Mouse (Mus musculus): ENCODE measurements around the gene Lrrfip2.

The Lrrfip2 gene

DNA sequence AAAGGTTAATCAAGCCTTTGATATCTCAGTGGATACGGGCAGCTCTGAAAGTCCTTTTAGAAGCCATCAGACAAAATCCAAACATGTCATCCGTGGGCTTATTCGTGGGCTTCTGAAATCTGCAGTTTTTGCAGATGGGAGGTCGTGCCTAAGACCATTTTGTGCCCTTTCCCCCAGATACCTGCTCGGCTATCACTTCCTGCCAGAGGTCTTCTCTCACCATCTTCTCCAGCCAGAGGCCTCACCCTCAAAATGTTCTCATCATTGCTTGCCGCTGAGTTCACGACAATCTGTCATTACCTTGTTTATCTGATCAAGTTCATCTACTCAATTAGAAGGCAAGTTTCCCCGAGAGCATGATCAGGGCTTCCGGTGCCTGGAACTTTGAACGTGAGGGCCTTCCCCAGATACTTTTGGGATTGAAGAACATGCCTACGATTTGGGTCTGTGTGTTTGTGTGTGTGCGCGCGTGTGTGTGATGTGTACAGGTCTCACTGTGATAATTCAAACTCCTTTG lies at the start of gene Lrrfip2:
Lrrfip2 (plus strand) TSS at position 467 of the 517 bp plus-strand sequence.
- DNase-seq (ENCODE audit: low spot score in 2 of 2), result no peak

DNA sequence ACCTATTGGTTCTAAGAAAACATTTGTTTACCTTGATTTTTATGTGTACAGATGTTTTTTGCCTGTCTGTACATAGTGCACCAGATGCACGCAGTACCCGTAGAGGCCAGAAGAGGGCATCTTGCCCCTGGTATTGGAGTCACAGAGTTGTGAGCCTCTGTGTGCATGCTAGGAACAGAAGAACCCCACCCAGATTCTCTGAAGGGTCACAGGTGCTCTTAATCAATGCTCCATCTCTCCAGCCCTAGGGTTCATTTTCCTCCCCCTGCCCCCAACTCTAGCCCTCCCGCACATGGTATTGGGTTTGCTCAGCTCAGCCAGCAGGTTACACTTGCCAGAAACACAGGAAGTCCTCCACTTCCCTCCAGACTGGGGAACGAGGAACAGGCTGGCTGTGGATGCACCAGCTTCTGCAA lies 46.8 kb upstream of the Lrrfip2 start:
- peak in 1 of 2 experiments; percentile 72 for DNase-seq (ENCODE audit: low spot score in 2 of 2)

DNA sequence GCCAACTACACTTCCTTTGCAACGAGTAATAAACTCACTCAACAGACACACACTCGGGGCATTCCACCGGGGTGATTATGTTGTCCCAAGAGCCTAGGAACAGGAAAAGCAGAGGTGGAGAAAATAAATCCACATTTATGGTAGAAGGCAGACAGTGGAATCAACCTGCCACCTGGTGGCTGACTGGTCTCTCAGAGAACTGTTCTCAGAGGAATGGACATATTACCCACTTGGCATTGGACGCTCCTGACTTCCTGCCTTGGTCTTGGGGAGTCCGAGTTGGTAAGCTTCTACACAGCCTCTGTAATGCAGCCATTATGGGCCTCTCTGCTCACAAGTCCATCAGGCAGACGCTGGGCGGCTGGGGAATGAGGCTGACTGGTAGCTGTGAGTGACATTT lies 45.2 kb upstream of the Lrrfip2 start:
- no peak for DNase-seq (ENCODE audit: low spot score in 2 of 2)

DNA sequence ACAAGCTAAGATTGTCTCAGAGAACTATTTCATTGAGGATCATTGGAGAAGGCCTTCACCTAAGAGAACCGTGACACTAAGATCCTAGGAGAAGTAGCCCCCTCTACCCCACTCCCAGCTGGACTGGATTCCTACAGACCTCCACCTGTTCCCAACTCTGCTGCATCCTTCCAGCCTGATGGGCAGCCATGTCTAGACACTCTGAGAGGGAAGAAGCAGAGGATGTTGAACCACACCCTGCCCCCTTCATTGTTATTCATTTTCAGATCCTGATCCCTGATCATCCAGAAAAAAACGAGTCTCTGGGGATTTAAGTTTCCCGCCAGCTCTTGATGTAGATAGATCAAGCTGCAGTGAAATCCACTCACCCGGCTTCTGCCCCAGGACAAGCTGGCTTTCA lies 44.4 kb upstream of the Lrrfip2 start:
- no peak for DNase-seq (ENCODE audit: low spot score in 2 of 2)

DNA sequence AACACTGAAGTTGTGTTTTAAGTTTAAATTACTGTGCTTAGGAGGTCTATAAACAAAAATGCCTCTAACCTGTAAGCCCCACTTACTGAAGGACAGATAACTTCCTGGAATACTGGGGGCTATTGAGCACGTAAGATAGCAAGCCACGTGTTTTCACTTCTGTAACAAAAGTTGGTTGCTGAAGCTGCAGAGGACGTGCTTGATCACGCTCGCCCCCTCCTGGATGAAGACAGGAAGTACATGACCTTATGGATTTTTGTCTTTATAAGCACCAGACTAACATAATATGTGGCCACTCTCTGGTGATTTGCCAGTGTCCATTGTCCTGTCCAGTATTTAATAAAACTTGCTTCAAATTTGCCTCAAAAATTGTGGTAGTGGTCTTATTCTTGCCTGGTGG lies 39.6 kb upstream of the Lrrfip2 start:
- no peak for DNase-seq (ENCODE audit: low spot score in 2 of 2)

DNA sequence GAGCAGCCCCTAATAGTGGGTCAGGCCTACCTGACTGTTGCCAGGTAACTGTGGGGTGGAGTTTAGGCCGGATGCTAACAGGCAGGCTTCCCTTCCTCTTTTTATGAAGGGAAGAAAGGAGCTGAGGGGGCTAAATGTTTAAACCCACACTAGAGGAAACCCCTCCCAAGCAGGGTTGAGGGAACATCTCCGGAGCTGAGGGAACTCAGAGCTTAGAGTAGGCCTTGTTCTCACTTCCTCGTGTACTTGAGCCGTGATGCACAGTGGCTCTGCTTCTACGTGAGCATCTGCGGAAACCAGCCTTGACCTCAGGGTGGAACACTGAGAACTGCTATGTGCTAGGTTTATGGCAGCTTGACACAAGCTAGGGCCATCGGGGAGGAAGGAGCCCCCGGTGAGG lies 36.6 kb upstream of the Lrrfip2 start:
- no peak for DNase-seq (ENCODE audit: low spot score in 2 of 2)

DNA sequence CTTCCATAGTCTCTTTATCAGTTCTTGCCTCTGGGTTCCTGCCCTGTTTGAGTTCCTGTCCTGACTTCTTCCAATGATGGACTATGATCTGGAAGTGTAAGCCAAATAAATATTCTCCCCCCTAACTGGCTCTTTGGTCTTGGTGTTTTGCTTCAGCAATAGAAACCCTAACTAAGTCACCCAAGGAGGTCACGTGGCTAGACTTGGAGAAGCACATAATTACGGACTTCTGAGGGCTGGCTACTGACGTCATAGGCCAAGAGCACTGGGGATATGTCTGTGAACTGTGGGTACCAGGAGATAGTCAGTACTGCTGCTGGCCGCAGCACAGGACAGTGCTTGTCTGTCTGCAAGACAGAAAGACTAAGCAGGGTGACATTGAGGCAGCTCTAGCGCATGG lies 35.6 kb upstream of the Lrrfip2 start:
- DNase-seq (ENCODE audit: low spot score in 2 of 2), result no peak

DNA sequence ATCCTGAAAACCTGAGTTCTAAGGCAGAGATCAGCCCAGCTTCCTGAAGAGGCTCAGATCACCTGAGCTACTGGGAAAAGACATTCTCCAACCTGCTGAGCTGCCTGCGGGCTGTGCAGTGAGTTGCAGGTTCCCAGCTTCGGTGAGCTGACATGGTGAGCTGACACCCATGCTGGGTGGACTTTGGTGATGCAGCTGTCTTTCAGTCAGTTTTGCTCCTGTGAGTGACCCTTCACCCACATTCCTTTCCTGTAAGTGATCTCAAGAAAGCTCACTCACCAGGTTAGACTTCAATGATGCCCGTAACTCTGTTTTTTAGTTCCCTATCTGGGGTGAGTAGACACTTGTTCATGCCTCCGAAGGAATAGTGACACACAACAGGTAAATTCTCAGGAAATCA lies 32.1 kb upstream of the Lrrfip2 start:
- DNase-seq (ENCODE audit: low spot score in 2 of 2), result no peak

DNA sequence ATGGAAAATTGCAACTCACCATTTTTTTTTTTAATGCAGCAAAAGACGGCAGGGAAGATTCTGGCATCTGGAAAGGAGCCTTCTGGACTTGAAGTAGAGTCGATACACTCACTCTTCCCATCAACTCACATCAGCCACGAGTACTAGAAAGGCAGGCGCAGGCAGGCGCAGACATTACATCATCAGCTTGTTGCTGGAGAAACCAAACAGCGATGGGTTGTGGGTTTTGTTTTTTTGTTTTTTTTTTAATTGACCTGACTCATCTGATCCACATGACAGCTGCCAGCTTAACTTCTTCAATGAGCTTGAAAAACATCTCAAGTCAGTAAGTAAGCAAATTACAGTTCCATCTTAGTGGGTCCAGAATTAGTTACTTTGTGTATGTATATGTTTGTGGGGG lies 31.3 kb upstream of the Lrrfip2 start:
- no peak for DNase-seq (ENCODE audit: low spot score in 2 of 2)

DNA sequence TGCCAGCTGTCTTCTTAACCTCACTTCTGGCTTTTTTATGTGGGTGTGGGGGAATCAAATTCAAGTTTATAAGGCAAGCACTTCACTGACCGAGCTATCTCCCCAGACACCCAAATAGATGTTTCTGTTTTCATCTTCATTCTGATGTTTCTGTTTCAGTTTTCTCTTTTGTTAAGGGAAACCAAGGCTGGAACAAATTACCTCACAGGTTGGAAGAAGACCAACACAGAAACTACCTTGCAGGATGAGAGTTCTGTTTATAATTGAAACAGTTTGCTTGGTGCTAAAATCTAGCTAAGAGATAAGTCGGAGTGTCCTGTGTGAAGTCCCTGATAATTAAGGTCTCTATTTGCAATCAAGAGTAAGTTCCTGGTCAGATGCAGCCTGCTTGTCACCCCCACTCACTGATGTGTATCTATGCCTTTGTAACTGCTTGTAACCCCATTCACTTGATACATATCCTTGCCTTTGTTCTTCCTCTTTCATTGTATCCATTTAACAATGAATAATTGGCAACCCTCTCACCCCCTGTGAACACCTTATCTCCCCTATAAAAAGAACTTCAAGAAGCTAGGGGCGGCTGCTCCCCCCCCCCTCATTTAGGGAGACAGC lies 30.3 kb upstream of the Lrrfip2 start:
- DNase-seq (ENCODE audit: low spot score in 2 of 2), result no peak

DNA sequence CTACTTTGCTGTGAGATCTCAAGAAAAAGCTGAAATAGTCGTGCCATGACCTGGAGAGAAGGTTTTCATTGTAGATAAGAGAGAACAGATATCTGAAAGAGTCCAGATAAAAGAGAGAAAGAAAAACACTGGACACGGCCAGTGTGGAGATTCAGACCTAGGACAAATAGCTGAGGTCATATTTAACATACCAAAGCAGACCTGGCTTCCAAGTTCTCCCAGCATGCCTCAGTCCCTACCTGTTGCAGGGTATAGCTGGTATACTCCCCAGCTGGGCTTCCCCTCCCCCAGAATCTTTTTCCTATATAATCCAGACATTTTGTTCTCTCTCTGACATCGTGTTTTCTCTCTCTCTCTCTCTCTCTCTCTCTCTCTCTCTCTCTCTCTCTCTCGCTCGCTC lies 29.4 kb upstream of the Lrrfip2 start:
- DNase-seq (ENCODE audit: low spot score in 2 of 2), result no peak

DNA sequence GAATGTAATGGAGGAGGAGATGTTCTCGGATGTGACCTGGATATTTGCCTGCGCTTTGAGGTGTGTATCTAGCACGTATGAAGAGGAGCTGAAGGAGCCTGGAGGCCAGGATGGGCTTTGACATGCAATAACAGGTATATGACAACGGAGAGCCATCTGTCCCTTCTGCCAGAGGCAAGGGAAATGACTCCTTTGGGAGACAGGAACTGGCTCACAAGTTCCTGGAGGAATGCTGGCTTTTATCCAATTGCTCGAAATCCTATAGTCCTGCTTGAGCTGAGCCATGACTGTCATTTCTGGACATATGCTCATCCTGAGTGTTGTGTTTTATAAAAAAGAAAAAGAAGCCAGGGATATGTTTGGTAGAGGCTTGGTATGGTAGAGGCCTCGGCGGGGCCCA lies 28.5 kb upstream of the Lrrfip2 start:
- DNase-seq (ENCODE audit: low spot score in 2 of 2), result no peak

DNA sequence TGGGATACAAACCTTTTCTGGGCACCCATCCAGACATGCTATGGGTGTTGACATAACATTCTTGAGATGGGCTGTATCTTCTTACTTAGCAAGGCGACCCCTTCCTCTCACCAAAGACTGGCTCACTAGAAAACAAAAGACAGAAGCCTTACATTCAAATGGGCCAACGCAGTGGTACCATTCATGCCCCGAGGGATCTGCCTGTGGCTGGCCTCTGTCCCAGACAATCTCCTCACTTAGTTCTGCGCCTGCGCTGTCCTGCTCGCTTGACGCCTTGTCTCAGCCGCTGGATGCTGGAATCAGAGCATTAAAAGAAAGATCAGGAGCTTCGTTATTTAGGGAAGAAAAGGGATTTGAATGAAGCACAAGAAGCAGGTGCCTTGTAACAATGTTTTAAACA lies 24.7 kb upstream of the Lrrfip2 start:
- no peak for DNase-seq (ENCODE audit: low spot score in 2 of 2)

DNA sequence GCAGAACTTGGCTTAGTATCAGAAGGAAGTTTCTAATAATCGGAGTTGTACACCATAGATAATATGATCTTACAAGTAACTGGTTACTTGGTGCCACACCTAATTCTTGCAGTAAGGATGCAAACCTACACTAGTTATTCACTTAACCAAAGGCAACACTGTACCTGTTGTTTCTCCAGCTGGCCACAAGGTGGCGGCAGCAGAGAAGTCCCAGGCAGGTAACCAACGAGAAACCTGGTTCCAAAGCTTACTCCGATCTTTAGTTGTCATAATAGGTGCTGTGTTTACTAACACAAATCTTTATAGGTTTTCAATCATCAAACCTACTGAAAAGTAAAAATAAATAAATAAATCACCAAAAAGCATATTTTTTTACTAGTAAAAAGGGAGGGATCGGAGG lies 24.3 kb upstream of the Lrrfip2 start:
- no peak for DNase-seq (ENCODE audit: low spot score in 2 of 2)

DNA sequence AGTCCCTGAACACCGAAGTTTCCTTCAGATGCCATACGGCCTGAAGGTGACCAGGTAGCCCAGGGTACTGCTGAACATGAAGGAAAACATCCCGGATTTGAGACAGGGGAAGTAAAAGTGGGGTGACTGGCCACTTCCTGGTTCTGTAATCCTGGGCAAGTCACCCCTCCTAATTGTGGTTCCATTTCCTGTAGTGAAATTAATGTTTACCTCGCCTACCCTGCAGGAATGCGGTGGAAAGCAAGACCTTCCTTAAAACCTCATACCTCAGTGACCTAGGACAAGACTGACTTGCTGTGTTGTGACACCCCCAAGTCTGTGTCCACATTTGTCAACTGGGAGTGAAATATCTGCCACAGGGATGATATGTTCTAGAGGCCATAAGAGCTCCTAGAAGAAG lies 22.8 kb upstream of the Lrrfip2 start:
- DNase-seq (ENCODE audit: low spot score in 2 of 2), result no peak

DNA sequence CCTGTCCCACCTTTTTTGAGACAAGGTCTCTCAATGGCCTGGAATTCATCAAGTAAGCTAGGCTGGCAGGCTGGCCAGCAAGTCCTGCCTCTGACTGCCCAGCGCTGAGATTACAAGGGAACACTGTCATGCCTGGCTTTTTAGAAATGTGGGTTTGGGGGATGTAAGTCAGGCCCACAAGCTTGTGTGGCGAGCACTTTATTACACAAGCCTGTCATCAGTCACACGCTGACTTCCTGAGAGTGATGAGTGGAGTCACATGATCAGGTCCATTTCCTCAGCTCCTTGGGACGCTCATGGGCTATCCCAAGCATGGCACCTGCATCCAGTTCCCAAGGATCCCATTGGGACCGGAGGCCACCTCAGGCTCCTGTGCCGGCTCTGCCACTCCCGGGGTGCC lies 21.7 kb upstream of the Lrrfip2 start:
- DNase-seq (ENCODE audit: low spot score in 2 of 2), result no peak

DNA sequence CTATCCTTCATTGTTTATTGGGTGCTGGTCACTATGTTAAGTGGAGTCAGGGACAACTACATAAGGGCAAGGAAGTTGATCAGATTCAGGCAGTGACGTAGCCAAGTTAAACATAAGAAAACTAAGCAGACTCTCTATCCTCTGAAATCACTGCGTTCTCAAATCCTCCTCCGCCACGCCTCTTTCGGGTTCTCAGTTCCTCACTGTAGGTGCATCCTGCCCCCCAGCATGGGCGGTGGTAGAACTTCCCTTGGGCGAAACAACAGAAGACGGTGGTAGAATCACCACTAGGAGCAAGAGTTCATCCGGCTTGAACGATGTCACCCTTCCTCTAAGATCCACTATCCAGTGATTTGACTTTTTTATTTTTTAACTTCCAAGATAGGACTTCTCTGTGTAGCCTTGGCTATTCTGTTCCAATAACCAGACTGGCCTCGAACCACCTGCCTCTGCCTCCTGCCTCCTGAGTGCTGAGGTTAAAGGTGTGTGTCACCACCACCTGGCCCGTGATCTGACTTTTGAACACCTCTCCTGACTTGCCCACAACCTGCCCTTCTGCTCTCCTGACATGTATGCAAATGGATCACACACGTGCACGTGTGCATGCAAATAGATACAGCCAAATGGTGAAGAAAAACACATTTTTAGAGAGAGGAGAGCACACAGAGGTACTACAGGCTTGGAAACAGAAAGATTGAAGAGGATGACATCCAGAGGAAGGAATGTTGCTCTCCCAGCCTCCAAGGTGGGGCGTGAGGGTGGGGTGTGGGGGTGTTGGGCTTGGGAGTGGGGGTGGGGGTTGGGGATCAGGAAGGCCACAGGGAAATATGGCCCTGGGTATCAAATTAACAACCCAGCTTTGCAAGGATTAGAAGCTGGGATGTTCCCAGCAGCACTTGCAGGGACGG lies 20.7 kb upstream of the Lrrfip2 start:
- no peak for DNase-seq (ENCODE audit: low spot score in 2 of 2)

DNA sequence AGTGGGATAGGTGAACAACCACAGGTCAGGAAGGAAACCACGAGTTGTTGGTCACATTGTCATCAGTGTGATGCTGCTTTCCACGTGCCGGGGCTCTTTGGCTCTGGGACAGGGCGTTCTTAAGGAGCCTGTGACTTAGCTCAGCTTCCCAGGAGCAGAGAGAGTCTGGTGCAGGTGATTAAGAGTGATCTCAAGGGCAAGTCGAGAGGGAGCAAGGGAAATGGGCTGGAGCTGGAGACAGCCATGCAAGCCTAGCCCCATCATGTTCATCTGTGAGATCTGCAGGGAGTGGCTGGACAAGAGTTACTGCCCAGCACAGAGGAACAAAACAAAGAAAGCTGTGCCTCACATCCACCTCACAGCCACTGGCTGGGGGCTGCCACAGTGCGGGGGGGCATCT lies 19.8 kb upstream of the Lrrfip2 start:
- no peak for DNase-seq (ENCODE audit: low spot score in 2 of 2)

DNA sequence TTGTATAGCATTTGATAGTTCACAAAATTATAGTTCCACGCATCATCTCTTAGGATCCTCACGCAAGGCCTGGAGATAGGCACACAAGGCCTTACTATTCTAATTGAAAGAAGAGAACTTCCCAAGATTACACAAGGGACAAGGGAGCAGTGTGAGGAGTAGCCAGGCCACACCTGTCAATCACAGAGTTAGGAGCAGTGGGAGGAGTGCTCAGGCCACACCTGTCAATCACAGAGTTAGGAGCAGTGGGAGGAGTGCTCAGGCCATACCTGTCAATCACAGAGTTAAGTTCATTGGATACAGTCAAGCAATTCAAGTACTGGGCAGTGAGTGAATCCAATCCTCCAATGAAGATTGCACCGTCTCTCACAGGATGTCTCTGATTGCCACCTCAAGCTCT lies 17.0 kb upstream of the Lrrfip2 start:
- DNase-seq (ENCODE audit: low spot score in 2 of 2), result no peak

DNA sequence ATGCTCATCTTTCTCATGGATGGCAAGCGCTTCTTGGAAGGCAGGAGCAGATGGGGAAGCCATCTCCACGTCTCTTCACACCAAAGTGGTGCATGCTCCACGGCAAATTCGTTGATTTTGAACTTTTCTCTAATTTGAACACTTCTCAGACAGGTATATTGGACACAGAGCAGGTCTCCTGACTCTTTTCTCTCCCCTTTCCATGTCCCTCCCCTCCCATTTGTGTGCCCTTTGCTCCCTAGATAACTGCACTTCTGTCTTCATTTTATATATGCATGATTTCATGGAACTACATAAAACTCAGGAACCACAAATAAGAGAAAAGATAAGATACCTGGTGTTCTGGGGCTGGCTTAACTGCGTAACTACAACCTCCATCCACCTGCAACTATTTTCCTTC lies 14.1 kb upstream of the Lrrfip2 start:
- no peak for DNase-seq (ENCODE audit: low spot score in 2 of 2)

DNA sequence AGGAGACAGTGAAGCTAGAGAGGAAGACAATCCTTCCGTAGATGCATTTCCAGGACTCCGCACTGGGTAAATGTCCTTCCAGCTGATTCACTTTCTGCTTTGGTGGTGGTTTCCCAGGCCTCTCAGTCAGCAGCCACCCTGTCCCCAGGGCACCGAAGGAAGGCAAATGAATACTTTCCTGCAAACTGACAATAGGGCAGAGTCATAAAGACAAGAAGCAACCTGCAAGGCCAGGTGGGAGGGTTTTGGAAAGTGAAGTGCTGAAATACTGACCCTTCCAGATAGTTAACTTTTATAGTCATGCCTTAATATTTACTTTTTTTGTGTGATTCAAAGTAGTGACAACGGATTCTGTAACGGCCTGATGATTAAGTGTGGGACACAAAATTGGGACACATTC lies 13.5 kb upstream of the Lrrfip2 start:
- no peak for DNase-seq (ENCODE audit: low spot score in 2 of 2)

DNA sequence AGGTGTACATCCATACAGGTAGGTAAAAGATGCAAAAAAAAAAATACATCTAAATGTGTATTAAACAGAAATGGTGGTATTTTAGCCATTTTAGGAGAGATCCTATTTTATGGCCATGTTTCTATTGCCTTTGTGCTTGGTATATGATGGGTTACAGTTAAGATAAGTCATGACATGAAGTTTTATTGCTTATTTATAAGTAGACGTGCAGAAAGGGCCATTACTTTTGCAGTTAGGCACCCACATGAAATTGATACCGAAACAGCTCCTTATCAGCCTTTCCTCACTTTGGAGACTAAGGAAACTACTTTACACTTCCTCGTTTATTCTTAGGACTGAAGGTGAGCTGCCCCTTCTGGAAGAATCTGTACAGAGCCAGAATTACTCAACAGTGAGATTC lies 9.5 kb upstream of the Lrrfip2 start:
- DNase-seq (ENCODE audit: low spot score in 2 of 2), result no peak

DNA sequence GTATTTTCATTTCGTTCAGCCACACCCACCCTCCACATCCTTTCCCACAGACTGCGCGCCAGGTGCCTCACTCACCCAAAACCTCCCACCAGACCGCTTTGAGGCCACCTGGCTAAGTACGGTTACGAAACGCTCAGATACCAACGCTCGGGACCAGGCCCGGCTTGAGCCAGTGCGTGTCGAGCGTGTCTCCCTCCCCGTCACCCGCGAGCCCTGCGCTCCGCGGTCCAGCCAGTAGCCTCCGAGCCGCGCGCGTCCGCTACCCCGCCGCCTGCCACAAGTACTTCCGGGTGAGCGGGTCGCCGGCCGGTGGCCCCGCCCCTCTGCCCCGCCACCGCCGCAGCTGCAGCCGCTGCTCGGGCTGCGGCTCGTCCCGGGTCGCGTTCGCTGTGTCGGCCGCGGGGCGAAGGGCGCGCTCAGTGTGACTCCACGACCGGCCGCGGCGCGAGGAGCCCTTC lies 431 bp downstream of the Lrrfip2 start:
- peak; percentile 82 to 86 for DNase-seq (ENCODE audit: low spot score in 2 of 2)
